Mouse (Mus musculus): Measurements from ENCODE around the gene Mettl17. TPM values are rescaled to one million over a fixed set of nuclear protein-coding genes. Genes with fewer than 3 reads are reported as not detected.

Mettl17 gene
- 20.3 TPM for polyA plus RNA-seq (2014; fragmentation: Illumina TruSeq; extraction: RNeasy Lipid Tissue Mini Kit (QIAGEN cat#74804); ENCODE audit: low read depth, low replicate concordance)

DNA sequence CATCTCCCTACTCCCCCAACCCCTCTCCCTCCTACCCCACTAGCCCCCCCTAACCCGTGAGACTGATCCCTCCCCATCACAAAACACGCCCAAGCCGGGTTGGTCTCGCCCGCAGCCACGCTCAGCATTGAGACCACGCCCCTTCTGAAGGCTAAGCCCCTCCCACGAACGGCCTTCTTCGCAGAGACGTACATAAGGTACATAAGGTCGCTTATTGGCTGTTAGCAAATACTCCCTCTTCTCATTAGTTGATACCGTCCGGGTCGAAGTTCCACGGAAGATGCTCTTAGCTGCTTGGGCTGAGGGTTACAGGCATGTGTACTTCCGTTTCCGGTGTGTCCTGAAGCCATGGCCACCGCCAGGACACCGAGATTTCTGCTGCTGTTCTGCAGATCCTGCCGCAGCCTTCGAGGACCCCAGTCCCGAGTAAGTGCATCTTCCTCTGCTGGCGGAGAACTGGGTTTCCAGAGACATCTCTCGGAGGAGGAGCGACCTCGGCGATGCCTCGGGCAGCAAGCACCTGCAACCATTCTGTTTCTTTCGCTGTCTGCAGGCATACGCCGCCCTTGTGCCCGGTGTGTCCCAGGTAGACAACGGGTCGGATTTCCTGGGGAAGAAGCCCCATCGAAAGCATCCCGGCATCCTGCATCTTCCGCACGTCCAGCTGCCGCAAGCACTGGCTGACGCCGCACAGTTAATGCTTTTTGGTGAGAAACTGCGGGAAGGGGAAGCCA lies at the start of gene Mettl17:
Gene Mettl17, plus strand, starts transcription at position 245 of the 734 bp plus-strand sequence.

GRCm38 (mm10) chr14:51853399-51853798 lies 31.2 kb upstream of the Mettl17 start, which contains the start of gene Ear6:
Ear6 (plus strand) TSS chr14:51853699.

DNA sequence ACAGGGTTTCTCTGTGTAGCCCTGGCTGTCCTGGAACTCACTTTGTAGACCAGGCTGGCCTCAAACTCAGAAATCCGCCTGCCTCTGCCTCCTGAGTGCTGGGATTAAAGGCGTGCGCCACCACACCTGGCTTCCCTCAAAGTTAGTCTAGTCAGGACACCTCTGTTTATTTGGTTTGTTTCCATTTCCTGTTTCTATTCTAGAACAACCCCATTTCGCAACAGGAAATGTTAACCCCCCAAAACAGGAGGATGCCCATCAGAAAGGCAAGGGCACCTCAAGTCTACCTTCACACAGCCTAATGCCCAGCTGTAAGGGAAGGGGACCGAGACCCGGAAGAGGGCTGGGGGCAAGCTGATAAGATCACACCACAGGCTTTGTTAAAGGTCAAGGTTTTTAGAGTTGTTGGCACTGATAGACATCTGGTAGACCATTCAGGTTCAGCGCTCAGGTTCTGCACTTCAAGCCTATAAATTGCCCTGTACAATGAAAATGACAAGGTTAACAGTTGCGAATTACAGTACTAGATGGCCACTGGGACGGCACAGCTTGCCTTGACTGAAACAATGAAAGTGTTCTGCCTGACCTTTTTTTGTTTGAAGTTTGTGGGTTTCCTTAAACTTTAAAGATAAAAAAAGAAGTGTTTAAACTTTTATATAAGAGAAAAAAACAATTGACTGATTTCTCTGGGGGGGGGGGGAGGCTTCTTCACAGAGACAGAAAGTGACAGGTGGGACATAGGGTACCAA lies 7.7 kb downstream of the Mettl17 start, which contains the start of gene Slc39a2:
Gene Slc39a2, plus strand, starts transcription at position 699 of the 749 bp plus-strand sequence.

DNA sequence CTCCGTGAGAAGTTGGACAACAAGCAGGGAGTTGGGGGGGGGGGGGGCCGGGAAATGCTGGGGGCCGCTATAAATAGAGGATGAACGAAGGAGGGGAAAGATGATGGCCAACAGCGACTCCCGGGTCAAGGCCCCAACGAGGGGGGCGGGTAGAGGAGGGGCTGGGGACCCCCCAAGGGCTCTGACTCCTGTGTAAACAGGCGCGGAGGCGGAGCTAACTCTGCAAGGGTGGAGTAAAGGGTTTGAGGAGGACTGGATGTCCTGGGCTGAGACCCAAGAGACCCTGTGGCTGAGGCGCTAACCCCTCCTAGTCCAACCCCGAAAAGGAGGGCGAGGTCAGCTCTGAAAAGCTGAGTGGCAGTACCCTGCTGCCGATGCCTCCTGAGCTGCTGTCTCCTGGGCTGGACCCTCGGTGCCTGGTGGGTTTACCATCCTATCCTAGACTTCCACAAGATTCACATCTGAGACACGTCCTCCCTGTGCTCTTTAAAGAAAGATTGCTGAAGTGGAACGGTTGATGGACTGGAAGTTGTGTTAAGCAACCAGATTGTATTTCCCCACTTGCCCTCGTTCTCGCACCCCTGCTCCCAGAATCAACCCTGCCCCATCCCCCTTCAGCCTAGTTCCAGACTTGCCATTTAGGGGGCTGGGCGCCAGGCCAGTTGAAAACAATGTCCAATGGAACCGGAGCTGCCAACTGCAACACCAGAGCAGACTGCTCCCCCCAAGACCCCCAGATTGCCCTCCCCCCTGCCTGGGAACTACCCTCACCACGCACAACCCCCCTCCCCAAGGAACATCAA lies 29.5 kb downstream of the Mettl17 start, which contains the start of gene Ndrg2:
Gene Ndrg2, minus strand, starts transcription at position 199 of the 803 bp plus-strand sequence.

GRCm38 (mm10) chr14:51918125-51918524 lies 33.5 kb downstream of the Mettl17 start, which contains the start of gene Tppp2:
Tppp2 (plus strand) TSS chr14:51918425.

DNA sequence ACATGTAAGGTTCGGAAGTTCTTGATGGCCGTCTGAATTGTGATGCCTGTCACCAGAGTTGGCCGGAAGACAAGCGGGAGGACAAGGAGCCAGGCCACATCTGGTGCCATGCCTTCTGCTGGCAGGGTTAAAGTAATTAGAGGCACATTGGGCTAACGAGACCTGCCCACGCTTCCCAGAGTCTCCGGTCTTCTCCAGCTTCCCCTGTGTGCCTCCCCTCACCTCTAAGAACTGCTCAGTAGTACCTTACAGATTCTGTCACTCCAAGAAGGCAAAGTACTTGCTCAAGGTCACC lies 37.9 kb downstream of the Mettl17 start, which contains the start of gene Rnase13:
Gene Rnase13, minus strand, starts transcription at position 203 of the 295 bp plus-strand sequence.

Other genes with a start within 250 kb of the Mettl17 start
- 1.1 TPM for gene Gm4181, start 249.2 kb upstream of the Mettl17 start, polyA plus RNA-seq (2014; fragmentation: Illumina TruSeq; extraction: RNeasy Lipid Tissue Mini Kit (QIAGEN cat#74804); ENCODE audit: low read depth, low replicate concordance)
- not detected for gene Gm17079, start 189.4 kb upstream of the Mettl17 start, polyA plus RNA-seq (2014; fragmentation: Illumina TruSeq; extraction: RNeasy Lipid Tissue Mini Kit (QIAGEN cat#74804); ENCODE audit: low read depth, low replicate concordance)
- 1.1 TPM for gene Gm5800, start 167.7 kb upstream of the Mettl17 start, polyA plus RNA-seq (2014; fragmentation: Illumina TruSeq; extraction: RNeasy Lipid Tissue Mini Kit (QIAGEN cat#74804); ENCODE audit: low read depth, low replicate concordance)
- gene Ang4, start 111.3 kb upstream of the Mettl17 start, polyA plus RNA-seq (2014; fragmentation: Illumina TruSeq; extraction: RNeasy Lipid Tissue Mini Kit (QIAGEN cat#74804); ENCODE audit: low read depth, low replicate concordance): not detected
- gene AY358078, start 84.8 kb upstream of the Mettl17 start, polyA plus RNA-seq (2014; fragmentation: Illumina TruSeq; extraction: RNeasy Lipid Tissue Mini Kit (QIAGEN cat#74804); ENCODE audit: low read depth, low replicate concordance): not detected
- gene Ear6, start 31.1 kb upstream of the Mettl17 start, polyA plus RNA-seq (2014; fragmentation: Illumina TruSeq; extraction: RNeasy Lipid Tissue Mini Kit (QIAGEN cat#74804); ENCODE audit: low read depth, low replicate concordance): not detected
- 0.77 TPM for gene Slc39a2, start 8.0 kb downstream of the Mettl17 start, polyA plus RNA-seq (2014; fragmentation: Illumina TruSeq; extraction: RNeasy Lipid Tissue Mini Kit (QIAGEN cat#74804); ENCODE audit: low read depth, low replicate concordance)
- 209 TPM for gene Ndrg2, start 29.3 kb downstream of the Mettl17 start, polyA plus RNA-seq (2014; fragmentation: Illumina TruSeq; extraction: RNeasy Lipid Tissue Mini Kit (QIAGEN cat#74804); ENCODE audit: low read depth, low replicate concordance)
- gene Tppp2, start 33.6 kb downstream of the Mettl17 start, polyA plus RNA-seq (2014; fragmentation: Illumina TruSeq; extraction: RNeasy Lipid Tissue Mini Kit (QIAGEN cat#74804); ENCODE audit: low read depth, low replicate concordance): 21.8 TPM
- gene Rnase13, start 37.9 kb downstream of the Mettl17 start, polyA plus RNA-seq (2014; fragmentation: Illumina TruSeq; extraction: RNeasy Lipid Tissue Mini Kit (QIAGEN cat#74804); ENCODE audit: low read depth, low replicate concordance): 287 TPM
- 99.4 TPM for gene Arhgef40, start 99.9 kb downstream of the Mettl17 start, polyA plus RNA-seq (2014; fragmentation: Illumina TruSeq; extraction: RNeasy Lipid Tissue Mini Kit (QIAGEN cat#74804); ENCODE audit: low read depth, low replicate concordance)
- 0.73 TPM for gene Tmem253, start 130.8 kb downstream of the Mettl17 start, polyA plus RNA-seq (2014; fragmentation: Illumina TruSeq; extraction: RNeasy Lipid Tissue Mini Kit (QIAGEN cat#74804); ENCODE audit: low read depth, low replicate concordance)
- gene Zfp219, start 135.9 kb downstream of the Mettl17 start, polyA plus RNA-seq (2014; fragmentation: Illumina TruSeq; extraction: RNeasy Lipid Tissue Mini Kit (QIAGEN cat#74804); ENCODE audit: low read depth, low replicate concordance): 41.8 TPM
- not detected for gene Olfr221, start 157.6 kb downstream of the Mettl17 start, polyA plus RNA-seq (2014; fragmentation: Illumina TruSeq; extraction: RNeasy Lipid Tissue Mini Kit (QIAGEN cat#74804); ENCODE audit: low read depth, low replicate concordance)
- 150 TPM for gene Hnrnpc, start 219.2 kb downstream of the Mettl17 start, polyA plus RNA-seq (2014; fragmentation: Illumina TruSeq; extraction: RNeasy Lipid Tissue Mini Kit (QIAGEN cat#74804); ENCODE audit: low read depth, low replicate concordance)
- 10.8 TPM for gene Rpgrip1, start 225.9 kb downstream of the Mettl17 start, polyA plus RNA-seq (2014; fragmentation: Illumina TruSeq; extraction: RNeasy Lipid Tissue Mini Kit (QIAGEN cat#74804); ENCODE audit: low read depth, low replicate concordance)

Measured in adipose tissue, adult 10 weeks (tissue).